Mouse (Mus musculus) 3134 (cell line): ENCODE results near the gene Mnat1.
"Not testable (repeated sequence)": the region's sequence is repeated elsewhere in the genome, so short reads cannot be mapped to it uniquely, and the experiment has no call there.

ENCODE experiments used
- DNase-seq: peaks from one replicate; pipeline ENCODE4 v3.0.0-alpha.2; 2011; ENCODE audit warnings: low spot score; ENCODE audit not compliant: insufficient read length; ENCODE audit errors: extremely low read depth

Mnat1 gene

GRCm38 (mm10) chr12:73123093-73124041 is at the start of gene Mnat1:
Gene Mnat1 (plus strand): TSS chr12:73123717.
- DNase-seq, result peak; percentile 89

DNA sequence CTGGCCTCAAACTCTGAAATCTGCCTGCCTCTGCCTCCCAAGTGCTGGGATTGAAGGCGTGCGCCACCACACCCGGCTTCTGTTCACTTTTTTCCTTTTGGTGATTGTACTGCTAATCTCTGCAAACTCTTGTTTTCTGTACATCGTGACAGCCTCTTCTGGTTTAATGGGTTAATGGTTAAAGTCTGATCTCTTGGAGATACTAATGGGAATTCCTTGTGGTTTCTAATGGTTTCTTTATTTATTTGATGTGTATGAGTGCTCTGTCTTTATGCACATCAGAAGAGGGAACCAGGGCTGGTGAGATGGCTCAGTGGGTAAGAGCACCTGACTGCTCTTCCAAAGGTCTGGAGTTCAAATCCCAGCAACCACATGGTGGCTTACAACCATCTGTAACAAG is 41.7 kb upstream of the Mnat1 start:
- DNase-seq, result not testable (repeated sequence)

DNA sequence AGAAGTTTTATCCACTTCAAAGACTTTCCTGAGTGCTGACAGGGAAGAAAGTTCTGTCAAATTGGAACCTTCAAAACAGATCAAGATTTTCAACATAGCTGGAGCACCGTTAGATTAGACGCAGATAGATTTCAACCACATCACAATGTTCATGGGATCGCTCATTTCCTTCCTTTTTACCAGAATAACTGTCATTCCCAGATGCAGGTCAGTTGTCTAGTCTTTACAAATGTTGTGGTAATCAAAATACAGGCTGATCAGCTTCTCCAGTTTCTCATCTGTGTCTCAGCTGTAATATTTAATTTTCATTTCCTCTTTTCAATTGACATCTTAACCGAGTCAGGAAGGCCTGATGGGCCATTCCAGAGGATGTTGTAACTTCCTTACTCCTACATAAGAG is 39.7 kb upstream of the Mnat1 start:
- no peak for DNase-seq

DNA sequence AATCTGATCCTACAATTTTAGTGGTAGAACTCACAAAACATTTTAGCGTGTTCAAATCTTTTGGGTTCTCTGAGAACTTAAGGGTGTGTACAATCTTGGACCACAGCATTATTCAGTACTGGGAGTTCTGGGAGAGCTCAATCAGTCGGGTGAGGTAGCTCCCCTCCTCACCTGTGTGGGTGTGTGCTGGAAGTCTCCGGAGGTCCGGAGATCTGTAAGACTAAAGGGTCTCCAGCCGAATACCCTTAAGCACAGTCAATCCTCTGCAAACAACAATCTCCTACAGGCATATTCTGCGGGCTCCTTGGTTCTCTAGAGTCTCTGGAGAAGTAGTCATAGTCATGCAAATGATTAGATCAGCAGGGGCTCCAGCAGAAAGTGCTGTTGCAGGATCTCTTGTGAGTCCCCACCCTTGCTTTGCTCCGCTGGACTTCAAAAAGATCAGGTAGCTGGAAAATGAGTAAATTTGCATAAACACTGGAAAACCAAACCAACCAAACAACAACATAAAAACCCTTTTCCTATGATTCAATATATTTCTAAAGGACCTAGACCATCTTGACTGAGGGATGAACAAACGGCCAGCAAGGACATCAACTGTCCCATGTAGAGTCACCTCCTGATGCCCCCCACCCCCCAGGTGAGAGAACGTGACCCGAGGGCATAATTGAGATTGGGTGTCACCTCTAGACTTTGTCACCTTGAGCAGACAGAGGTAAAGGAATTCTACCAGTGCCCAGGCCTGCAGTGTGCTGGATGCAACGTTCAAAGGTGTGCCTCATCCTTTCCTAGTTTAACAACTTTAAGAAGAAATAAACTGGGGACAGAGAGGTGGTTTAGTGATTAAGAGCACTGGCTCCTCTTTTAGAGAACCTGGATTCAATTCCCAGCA is 37.5 kb upstream of the Mnat1 start:
- no peak for DNase-seq

DNA sequence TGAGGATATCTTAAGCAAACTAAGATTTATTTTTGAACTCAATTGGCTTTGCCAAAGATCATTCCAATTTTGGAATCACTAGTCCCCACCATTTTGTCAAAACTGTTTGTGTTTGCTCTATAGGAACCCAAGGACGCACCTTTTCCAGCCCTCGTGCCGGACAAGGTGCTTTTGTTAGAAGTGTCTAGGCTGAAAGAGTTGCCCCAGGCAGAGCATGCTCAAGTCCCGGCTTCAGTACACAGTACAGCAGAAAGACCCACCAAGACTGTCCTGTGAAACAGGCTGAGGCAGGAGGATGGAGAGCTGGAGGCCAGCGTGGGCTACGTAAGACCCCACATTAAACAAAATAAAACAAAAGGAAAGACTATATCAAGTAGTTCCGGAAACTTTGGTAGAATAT is 36.4 kb upstream of the Mnat1 start:
- no peak for DNase-seq

DNA sequence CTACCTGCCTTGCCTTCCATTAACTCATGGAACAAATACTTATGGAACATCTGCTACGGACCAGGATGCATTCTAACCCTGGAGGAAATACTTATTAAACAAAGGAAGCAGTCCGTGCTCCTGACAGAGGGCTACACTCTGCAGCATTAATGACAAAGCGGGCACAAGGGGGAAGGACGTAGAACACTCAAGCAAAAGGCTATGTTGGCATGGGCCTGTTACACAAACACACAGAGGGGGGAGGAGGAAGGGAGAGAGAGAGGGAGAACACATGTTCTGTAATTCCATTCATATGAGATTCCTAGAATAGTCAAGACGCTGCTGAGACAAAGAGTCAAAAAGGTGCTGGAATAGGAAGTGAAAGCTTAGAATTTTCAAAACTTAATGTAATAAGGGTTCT is 35.0 kb upstream of the Mnat1 start:
- DNase-seq, result peak; percentile 14

DNA sequence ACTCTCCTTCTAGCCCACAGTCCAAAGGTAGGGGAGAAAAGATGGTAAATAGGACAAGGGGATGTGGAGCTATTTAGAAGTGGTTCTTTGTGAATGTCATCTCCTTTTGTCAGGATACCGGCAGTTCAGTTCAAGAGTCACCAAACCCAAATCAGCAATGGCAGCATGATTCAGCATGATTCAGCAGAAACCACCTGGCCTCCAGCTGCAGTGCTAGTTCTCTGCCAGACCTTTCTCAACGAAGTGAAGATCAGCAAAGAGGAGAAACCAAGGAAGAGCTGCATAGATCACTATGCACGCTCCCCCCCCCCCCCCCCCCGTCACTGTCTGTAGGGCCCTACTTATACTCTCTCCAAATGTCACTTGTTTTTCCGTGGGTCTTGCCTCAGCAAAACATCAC is 34.6 kb upstream of the Mnat1 start:
- peak; percentile 34 for DNase-seq

GRCm38 (mm10) chr12:73090672-73091335 is 32.7 kb upstream of the Mnat1 start:
- DNase-seq, result no peak

DNA sequence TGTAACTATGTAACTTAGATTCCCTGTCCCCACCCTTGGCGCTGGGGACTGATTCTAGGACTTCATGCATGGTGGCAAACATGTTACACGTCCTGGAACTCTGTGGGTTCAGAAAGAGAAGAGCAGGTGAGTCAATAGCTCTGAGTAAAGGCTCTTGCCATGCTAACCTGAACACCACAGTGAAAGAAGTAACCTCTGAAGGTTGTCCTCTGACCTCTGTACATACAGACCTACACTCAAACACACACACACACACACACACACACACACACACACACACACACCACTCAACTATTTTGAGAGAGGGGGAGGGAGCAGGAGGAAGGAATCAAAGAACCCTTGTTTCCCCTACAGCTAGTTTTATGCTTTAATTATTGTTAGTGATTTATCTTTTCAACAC is 29.3 kb upstream of the Mnat1 start:
- DNase-seq, result no peak

- DNase-seq, result no peak
Observed at GRCm38 (mm10) chr12:73094605-73095004, 28.9 kb upstream of the Mnat1 start.

GRCm38 (mm10) chr12:73096177-73096576 is 27.3 kb upstream of the Mnat1 start:
- DNase-seq, result not testable (repeated sequence)

DNA sequence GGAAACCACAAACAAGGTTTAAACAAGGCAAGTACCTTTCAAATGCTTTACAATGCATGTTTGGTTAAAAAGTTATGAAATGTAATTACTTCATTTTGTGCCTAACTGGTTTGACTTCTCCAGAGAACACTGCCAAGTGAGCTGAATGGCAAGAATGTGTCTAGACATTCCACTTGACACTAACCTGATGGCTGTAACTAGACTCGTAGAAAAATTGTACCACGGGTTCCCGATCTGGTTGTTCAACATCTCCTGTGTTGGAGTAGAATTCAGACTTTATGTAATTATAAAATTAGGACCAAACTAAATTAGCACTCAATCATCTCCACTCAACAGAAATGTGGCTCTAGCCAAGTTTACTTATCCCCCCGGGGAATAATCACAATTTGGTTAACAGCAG is 24.9 kb upstream of the Mnat1 start:
- no peak for DNase-seq

- DNase-seq, result no peak
Observed at GRCm38 (mm10) chr12:73103713-73104112, 19.8 kb upstream of the Mnat1 start.

- DNase-seq, result no peak
Observed at GRCm38 (mm10) chr12:73107821-73108220, 15.7 kb upstream of the Mnat1 start.

- DNase-seq, result peak; percentile 77
Observed at GRCm38 (mm10) chr12:73110431-73111111, 12.9 kb upstream of the Mnat1 start.

DNA sequence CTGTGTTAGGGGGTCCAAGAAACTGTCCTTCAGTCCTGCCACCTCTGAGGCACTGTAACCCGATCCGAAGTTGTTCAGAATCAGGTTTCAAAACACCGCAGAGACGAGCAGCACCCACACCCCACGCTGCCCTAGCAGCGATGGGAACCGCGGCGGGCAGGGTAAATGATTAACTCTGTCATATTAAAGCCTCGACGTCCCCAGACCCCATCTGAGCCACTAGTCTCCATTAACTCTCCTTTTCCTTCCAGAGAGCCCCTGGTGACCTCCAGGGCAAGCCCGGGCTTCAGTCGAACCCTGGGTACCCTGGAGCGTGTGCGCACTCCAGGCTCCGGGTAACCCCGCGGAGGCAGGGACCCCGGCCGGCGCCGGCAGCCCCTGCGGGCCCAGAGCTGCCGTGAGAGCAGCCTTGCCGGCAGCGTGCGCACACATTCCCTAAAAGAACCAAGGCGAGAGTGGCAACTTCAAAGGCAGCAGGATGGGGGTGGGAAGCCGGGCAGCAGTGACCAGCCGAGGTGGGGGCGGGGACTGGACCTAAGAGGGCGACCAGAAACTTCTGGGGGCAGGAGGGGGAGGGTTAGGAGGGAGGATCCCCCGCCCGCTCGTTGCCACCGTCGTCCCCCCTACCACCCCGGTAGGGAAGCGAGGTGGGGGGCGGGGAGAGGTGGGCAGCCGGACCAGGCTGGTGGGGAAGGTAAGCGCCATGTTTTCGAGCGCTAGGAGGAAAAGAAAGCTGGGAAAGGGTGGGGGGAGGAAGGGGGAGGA is 11.8 kb upstream of the Mnat1 start:
- peak; percentile 76 for DNase-seq

DNA sequence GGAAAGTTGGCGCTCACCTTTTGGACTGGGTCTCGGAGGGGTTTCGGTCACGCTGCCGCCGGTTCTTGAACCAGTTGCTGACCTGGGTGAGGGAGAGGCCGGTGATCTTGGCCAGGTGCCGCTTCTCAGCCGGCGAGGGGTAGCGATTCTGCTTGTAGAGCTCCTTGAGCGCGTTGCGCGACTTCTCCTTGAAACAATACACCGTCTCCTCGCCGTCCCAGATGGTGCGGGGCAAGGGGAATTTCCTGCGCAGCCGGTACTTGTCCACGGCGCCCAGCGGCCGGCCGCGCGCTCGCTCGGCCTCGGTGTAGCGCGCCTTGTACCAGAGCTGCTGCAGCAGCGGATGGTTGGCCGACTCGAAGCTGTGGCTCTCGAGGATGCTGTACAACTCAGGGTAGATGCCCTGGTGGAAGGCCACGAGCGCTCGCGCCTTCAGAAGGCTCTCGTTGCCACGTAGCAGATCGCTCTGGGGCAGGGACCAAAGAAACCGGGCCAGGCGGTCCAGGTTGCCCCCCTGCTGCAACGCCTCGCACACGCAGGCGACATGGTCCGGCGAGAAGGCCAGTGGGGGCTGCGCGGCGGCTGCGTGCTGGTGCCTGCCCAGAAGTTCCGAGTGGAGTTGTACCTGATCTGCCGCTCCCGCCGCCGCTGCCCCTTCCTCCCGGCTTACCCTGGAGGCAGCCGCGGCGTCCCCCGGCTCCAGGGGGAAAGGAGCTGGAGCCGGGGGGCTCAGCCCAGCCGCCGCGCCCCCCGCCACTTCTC is 11.0 kb upstream of the Mnat1 start:
- peak; percentile 79 for DNase-seq

GRCm38 (mm10) chr12:73113196-73113595 is 10.3 kb upstream of the Mnat1 start, which contains the start of gene Six4:
Gene Six4 (minus strand): TSS chr12:73113456.
- DNase-seq, result peak; percentile 89

- no peak for DNase-seq
Observed at GRCm38 (mm10) chr12:73125250-73125649, 1.7 kb downstream of the Mnat1 start.
